Mouse (Mus musculus): ENCODE measurements around the gene Inafm2.

Gene Inafm2

DNA sequence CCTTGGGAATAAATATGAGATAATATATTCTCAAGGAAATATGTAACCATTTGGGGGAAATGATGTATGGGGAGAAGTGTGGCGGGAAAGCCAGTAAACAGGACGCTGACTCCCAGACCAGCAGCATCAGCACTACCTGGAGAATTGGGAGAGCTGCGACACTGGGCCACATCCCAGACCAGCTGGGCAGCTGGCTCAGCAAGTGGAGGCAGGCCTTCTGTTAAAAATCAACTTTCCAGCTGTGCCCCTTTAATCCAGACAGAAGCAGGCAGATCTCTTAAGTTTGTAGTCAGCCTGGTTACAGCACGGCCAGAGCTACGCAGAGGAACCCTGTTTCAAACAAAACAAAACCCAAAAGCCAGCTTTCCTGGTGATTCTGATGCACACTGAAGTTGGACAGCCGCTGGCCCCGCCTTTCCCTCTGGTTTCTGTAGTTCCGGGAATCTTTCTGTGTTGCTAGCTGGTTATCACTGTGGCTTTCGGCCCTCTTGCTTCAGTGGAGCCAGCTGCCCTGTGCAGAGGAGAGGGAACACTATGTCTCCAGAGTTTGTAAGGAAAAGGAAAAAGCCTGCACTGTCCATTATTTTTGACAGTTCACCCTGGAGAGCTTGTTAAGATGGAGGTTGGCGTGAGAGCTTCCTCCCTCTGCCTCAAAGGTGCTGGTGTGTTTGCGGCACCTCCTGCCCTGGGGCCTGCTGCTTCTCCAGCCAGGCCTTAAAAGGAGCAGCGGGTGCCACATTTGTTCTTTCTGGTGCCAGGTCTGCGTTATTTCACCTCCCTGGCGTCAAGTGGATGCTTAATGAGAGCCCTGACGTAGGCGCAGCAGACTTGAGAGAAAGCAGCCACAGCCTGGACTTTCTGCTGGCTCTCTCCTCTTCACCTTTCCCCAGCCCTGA is 6.6 kb downstream of the Inafm2 start:
- CTCF ChIA-PET = interaction anchor here (1.5 kb wide), 1 partner anchor 12 kb away, joined by 3 read pairs; no protein-coding TSS in a partner anchor

DNA sequence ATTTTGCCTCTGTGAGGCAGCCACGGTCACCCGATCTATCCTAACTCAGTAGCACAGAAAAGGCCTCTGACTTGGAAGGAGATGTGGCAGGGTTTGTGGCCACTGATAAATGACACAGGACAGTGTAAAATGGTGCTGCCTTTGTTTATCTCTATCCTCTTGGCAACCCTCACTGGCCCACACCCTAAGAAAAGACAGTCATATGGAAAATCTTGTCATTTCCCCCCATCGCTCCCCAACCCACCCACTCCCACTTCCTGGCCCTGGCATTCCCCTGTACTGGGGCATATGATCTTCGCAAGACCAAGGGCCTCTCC is 7.2 kb downstream of the Inafm2 start:
- CTCF ChIA-PET = interaction anchor here (0.5 to 1.5 kb wide), 2 partner anchors 12 to 47 kb away, joined by 3 to 6 read pairs; no protein-coding TSS in a partner anchor

DNA sequence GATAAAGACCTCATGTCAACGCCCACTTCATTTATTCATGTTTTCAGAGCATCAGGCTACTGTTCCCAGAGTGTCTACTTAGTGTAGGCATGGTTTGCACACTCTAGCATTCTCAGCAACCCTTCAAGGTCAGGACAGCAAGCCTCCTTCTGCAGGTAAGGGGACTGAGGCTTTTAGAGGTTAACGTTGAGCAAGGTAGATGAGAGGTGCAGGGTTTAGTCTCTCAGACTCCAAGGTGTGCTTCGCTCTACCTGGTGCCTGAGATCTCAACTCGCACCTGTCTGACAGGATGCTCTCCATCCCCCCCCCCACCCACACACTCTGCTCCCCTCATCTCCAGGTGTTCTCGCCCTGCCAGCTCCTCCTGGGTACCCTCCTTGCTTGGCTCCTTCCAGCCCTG is 8.6 kb downstream of the Inafm2 start:
- CTCF ChIA-PET = no interaction called here

DNA sequence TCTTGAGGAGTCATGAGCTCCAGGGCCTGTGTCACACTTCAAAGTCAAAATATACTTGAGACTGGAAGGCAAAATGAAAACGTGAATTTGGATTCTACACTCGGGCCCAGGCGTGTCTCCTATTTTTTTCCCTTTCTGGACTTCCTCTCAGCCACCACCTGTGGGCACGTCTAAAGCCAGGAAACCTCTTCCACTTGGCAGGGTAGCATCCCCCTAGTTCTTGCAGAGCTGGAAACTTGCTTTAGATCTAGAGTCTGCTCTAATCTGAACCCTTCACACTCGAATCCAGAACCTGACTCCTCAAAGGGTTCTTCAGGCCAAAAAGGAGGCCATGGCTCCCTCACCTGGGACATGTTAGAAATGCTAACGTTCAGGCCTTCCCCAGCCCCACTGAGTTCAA is 9.8 kb downstream of the Inafm2 start:
- CTCF ChIA-PET = no interaction called here

DNA sequence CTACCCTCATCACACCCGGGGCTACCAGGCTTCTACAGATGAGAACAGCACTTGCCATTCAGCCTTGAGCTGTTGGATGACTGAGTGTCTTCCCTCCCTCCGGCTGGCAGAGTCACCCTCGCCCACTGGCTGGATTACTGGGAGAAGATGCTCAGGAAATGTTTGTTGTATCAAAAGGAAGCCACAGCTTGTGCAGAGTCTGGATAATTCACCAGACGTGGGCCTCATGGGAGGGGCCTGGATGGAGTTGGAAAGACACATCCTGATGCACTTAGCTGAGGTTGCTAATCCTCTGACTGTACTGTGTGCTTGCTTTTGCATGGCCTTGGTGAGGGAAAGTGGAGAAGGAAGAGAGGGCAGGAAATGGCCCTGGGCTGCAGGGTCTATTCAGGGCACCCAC is 10.5 kb downstream of the Inafm2 start:
- CTCF ChIA-PET = interaction anchor here (0.6 kb wide), 1 partner anchor 144 kb away, joined by 3 read pairs; the partner anchor contains the start of gene Bahd1

DNA sequence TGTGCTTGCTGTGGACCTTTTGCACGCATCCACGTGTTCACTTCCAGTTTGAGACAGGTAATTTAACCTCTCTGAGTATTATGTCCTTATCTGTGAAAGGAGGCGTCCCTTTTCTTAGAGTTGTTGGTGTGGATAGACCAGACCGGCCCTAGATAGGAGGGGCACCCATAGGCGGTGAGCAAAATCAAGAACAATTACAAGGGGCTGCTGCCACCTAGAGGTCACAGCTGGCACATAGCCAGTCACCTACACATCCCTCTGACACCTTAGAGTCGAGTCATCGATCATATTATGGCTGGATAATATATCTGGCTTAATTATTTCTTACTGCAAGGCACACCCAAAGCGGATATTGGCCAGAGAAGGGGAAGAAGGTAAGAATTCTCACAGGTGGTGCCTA is 14.3 kb downstream of the Inafm2 start:
- CTCF ChIA-PET = interaction anchor here (0.6 to 1.5 kb wide), 3 partner anchors 17 to 151 kb away, joined by 3 to 9 read pairs (median 5); no protein-coding TSS in a partner anchor

DNA sequence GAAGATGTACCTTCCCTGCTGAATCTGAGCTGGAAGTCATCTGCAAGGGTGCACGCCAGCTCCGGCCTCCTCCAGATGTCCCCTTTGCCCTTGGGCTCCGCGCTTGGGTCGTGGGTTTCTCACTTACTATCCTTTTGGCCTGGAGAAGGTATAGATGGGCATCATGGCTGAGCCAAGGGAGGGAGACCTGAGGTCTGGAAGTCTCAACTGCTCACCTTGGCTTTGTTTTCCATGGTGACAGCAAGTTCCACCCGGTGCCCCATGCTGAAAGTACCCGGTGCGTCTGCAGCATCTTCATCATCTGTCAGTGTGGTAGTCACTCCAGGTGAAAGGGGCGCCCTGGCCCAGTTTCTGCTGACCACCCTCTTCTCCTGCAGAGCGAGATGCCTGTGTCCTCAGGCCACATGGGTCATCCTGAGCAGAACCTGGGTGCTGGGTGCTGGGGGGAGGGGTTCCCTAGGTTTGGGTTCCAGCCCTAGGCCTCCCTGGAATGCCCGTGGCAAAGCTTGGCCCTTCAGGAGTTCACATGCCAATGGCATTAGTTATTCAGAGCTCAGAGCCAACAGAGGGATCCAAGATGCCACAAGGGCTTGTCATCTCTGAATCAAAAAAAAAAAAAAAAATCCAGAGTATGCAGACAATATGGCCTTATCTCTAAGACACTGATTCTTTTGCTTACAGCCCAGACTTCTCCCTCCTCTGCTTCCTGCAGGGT is 14.9 kb downstream of the Inafm2 start:
- CTCF ChIA-PET = interaction anchor here (0.6 to 0.9 kb wide), 3 partner anchors 106 to 272 kb away, joined by 3 to 5 read pairs (median 4); no protein-coding TSS in a partner anchor

DNA sequence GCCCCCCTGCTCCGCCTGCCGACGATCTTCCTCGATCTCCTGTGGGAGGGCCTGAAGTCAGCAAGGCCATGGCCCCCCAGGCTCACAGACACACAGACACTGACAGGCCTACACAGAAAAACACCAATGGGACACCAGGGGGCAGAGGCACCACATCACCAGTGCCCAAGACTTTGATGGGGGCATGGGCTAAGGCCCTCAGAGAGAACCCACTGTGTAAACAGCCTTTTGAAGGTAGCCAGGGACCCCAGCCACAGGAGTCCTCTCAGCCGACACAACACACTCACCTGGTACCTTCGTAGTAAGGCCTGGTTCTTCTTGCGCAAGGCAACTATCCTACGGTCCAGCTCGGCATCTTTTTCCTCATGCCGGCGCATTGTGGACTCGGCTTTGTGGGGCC is 15.8 kb downstream of the Inafm2 start:
- CTCF ChIA-PET = interaction anchor here (0.7 to 0.9 kb wide), 3 partner anchors 122 to 273 kb away, joined by 3 to 5 read pairs (median 4); no protein-coding TSS in a partner anchor

DNA sequence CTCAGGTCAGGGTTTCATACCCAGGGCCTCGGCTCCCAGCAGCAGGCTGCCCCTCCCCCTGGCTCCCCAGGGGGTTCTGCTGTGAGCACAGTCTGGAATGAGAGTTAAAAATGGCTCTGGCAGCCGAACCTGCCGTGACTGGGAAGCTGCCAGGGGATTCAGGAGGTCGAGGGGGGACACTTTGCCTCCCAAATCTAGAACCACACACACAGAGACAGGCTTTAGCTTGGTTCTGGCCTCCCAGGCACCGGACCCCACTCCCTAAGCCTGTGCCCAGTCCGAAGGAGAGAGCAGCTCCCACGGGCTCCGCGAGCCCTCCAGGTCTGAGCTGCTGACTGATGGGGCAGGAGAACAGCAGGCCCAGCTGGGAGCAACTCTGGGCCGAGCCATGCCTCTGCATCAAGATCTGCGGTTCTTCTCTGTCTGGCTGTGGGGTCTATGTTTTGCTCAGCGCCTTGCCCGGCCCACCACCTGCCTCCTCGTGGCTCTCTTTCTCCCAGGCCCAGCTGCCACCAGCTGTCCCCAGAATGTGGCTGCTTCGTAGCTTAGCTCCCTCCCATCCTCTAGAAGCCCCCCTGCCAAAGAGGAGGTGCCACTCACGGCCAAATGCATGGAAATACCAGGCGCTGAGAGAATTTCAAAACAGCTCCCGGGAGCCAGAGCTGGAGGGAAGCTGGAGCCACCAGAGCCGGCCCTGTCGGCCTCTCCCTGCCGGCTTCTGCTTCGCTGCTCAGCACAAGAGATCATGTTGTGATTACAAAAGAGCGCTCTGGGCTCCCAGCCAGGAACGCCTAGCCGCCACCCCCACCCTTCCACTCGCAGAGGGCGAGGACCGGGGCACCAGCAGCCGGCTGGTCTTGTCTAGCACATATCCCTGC is 16.6 kb downstream of the Inafm2 start, which contains the start of gene Ccdc9b:
Gene Ccdc9b (minus strand): TSS at position 756 of the 878 bp plus-strand sequence.
- CTCF ChIA-PET = interaction anchor here (0.6 to 0.7 kb wide), 2 partner anchors 215 to 262 kb away, joined by 3 read pairs; no protein-coding TSS in a partner anchor

DNA sequence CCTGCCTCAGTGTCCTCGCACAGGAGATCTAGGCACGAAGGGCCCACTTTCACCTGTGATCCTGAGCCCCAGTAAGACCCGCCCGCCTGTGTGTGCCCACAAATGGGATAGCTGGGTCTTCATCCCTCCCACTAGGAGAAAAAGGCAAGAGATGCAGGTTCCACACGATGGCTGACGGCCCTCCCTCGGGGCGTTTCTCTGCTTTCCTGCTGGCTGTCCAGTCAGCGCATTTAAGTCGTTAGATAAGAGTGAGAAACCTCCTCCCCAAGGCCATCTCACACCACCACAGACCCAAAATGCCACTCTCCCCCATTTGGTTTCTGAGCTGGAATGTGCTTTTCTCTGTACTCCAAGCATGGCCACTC is 17.2 kb downstream of the Inafm2 start:
- CTCF ChIA-PET = interaction anchor here (0.6 kb wide), 1 partner anchor 261 kb away, joined by 3 read pairs; no protein-coding TSS in a partner anchor

DNA sequence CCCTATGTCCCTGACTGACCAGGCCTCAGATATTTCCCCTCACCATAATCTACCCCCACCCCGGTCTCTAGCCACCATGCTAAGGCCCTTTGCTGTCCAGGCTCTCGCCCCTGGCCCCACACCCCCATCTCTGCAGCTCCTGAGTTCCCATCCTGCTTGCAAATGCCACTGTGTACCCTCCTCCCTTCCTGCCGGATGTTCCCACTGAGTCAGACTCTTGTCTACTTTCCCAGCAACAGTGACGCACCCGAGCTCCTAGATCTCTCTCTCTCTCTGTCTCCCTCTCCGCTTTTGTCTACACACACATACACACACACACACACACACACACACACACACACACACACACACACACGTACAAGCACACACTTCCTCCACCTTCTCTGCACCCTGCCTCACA is 17.9 kb downstream of the Inafm2 start:
- CTCF ChIA-PET = interaction anchor here (2.0 kb wide), 1 partner anchor 120 kb away, joined by 10 read pairs; no protein-coding TSS in a partner anchor

DNA sequence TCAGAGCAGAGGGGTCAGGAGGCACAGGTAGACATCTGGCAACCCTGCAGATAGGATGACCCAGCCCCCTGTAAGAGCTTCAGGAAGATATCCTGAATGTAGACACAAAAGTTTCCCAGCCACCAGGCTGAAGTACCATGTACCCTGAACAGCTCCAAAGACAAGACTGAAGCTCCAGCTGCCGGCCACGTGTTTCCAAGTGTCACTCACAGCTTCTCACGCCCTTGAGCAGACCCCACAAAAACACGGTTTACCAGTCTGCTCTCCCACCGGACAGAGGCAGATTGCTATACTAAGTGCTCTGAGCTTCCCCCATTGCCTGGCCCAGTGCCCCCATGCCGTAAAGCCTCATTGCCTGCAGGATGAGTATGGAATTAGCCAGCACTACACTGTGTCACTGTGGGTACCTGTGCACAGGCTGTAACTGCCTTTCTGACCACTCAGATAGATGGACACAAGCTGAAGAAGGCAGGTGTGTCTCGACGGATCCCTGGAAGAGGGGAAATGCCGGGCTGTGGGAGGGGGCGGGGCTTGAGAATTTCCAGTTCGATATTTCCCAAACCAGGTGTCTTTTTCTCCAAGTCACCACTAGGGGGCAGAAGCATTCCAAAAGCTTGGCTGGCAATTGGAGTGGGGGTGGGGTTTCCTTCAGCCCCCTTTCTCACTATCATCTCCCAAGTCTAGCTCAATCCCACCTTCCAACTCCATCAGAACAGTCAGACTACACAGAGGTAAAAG is 18.7 kb downstream of the Inafm2 start:
- CTCF ChIA-PET = interaction anchor here (0.5 to 2.0 kb wide), 6 partner anchors 12 to 427 kb away, joined by 3 to 10 read pairs (median 3); no protein-coding TSS in a partner anchor

DNA sequence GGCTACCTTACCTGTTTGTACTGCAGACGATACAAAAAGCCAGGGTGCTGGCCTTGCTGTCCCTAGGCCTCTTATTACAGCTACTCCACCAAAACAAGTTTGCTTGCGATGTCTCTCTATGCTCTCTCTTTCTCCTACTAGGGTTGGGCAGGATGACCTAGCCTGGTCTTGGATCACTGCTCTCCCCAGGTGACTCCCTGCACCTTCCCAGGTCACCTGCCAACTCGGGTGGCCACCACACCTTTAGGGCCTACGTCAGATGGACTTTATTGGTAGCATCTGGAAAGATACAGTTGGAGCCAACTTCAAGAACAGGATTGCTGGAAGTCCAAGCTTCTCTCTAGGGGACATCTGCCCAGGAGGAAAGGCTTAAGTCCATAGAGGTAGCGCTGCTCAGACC is 19.3 kb downstream of the Inafm2 start:
- CTCF ChIA-PET = interaction anchor here (0.6 to 2.0 kb wide), 4 partner anchors 13 to 427 kb away, joined by 3 to 10 read pairs (median 4); no protein-coding TSS in a partner anchor

DNA sequence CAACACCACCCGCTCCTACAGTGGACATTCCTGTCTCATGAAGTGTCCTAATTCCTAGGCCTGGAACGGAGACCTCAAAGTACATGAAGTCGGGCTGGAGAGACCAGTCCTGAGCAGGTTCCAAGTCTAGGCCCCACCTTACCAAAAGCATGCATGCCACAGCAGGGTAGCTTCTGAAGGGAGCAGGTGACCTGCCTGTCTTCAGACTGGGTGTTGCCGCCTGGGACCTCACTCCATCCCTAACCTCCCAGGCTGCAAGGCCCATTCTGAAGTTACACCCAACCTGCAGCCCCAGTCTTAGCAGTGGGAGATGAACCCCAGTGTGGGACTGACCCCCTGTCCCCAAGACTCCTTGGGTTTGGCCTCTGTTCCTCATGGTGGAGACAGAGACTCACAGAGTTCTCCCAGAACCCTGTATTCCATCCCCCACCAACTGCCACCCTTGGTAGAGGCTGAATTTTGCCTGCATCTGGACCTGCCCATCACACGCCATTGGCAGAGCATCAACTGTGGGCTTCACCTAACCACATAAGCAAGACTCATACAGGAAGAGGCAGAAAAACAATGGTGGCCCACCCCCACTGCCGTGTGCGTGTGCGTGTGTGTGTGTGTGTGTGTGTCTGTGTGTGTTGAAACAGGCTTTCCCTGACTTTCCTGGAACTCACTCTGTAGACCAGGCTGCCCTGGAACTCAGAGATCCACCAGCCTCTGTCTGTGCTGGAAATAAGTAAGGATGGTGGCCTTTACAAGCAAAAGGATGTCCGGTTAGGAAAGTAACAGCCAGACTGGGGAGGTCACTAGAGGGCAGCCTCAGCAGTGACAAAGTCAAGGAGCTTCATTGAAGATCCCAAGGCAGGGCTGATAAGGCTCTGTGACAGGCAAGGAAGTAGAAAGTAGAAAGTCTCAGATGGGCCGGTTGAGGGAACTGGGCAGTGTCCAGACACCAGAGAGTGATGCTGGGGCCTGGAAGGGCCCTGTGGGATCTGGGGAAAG is 20.8 kb downstream of the Inafm2 start:
- CTCF ChIA-PET = no interaction called here

DNA sequence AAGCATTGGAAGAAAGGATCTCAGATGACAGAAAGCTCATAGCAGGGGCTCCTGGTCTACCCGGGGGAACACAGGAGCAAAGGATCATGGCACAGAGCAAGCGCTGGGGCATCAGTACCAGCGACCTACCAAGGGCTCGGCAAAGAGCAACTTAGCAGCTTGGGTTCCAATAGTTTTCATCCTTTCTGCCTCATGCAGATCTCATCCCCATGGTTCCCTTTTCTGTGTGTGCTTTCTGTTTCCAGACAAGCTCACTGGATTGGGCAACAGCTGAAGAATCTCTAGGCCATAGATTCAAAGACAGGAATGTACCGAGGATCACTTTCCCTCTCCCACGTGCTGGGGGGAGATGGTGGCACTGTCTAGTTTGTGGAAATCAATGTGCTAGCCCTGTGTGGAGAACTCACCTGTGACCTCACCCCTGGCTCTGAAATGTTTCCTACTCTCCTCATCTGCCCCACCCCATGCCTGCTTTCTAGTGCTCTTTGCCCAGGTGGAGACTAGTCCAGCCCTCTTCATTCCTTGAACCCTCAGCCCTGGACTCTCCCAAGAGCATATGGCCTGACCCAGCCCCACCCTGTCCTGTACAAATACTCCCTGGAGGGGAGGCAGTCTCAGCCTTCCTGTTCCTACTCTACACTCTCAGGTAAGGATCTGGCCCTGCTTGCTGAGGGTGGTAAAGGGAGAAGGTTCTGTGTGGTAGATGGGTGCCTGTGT is 26.8 kb downstream of the Inafm2 start, which contains the start of gene Phgr1:
Gene Phgr1 (plus strand): TSS at position 612 of the 717 bp plus-strand sequence.
- CTCF ChIA-PET = no interaction called here

DNA sequence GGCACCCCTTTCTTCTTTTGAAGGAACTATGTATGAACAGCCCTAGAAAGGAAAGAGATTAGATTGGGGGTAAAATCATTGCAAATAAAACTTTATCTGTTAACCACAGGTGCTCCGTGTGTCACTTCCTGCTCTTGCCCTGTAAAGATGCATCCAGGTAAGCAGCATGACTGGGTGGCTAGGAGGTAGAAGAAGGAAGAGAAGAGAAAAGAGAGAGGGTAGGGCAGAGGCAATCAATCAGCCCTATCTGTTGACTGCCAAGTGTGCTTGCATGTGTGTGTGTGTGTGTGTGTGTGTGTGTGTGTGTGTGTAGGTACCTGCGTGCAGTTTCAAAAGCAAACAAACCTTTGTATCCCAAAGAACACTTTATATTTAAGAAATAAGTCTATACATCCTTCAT is 29.0 kb downstream of the Inafm2 start:
- CTCF ChIA-PET = no interaction called here

DNA sequence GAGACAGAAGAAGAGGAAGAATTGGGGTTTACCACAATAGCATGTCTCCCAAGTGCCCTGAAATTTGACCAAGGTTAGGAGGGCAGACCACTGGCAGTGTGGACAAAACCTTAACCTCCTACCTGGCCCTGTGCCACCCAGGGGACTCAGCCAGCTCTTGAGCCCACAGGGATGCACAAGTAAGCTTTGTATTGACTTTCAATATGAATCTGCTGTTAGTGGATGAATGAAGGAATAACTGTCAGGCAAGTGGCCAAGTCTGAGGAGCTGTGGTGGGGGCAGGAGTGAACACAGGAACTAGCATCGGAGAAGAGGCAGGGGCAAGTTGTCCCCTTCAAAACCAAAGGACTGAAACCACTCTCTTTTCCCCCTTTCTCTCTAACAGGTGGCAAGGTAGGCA is 29.8 kb downstream of the Inafm2 start:
- CTCF ChIA-PET = no interaction called here

DNA sequence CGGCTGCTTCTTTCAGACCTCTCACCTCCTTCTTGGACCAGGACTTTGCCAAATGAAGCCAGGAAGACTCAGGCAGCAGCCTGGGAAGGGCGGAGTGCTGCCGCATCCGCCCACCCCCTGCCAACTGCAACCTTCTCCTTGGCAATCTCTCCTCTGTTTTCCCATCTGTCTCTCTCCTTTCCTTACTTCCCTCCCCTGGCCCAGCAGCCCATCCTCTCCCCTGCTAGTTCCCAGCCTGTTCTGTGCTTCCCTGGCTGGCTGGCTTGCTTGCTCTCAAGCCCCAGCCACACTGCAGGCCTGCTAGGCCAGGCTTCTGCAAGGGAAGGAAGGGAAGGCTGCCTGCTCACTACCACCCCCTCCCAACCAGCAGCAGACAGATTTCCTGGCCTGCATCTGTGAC is 30.3 kb downstream of the Inafm2 start:
- CTCF ChIA-PET = no interaction called here
